Mouse (Mus musculus): Measurements from ENCODE around the gene Lmod1. TPM values are rescaled to one million over a fixed set of nuclear protein-coding genes. Genes with fewer than 3 reads are reported as not detected.

The Lmod1 gene
- polyA plus RNA-seq (2014; fragmentation: Illumina TruSeq; extraction: RNeasy Lipid Tissue Mini Kit (QIAGEN cat#74804); ENCODE audit: low read depth, low replicate concordance), result 0.46 TPM

DNA sequence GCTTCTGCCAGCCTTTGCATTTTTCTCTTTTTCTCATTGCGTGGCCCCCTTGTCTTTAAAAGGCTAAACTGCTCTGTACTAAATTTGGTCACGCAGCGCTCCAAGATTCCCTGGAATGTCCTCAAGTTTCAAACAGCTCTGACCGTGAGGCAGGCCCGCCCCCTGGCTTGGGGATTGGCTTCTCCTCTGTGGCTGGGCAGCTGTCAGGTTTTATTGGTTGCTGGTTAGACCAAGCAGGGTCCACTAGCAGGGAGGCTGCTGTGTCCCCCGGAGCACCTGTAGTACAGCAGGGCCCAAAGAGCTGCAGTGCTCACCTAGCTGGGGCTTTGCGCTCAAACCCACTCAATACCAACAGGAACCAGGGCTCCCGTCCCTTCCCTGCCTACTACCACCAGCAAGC, at the start of gene Lmod1:
Lmod1 (plus strand) TSS at position 237 of the 400 bp plus-strand sequence.

DNA sequence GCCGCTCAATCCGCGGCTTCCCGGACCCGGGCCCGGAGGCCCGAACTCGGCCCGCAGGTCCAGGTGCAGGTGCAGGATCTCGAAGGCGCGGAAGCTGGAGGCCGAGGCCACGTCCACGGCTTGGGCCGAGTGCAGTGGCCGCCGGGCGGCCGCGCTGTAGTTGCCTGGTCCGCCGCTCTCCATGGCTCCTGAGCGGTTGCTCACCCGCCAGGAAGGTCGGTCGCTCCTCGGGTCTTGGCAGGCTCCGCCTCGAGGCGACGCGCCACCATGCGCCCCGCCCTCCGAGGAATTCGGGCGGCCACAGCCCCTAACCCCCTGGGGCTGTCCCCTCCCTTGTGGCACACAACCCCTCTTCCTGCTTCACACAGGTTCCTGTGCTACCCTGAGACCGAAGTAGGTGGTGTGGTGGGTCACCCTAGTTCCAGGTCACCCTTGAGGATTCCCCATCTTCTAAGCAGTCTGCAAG, 40.7 kb upstream of the Lmod1 start, which contains the start of gene Rnpep:
Rnpep (minus strand) TSS at position 259 of the 466 bp plus-strand sequence.

DNA sequence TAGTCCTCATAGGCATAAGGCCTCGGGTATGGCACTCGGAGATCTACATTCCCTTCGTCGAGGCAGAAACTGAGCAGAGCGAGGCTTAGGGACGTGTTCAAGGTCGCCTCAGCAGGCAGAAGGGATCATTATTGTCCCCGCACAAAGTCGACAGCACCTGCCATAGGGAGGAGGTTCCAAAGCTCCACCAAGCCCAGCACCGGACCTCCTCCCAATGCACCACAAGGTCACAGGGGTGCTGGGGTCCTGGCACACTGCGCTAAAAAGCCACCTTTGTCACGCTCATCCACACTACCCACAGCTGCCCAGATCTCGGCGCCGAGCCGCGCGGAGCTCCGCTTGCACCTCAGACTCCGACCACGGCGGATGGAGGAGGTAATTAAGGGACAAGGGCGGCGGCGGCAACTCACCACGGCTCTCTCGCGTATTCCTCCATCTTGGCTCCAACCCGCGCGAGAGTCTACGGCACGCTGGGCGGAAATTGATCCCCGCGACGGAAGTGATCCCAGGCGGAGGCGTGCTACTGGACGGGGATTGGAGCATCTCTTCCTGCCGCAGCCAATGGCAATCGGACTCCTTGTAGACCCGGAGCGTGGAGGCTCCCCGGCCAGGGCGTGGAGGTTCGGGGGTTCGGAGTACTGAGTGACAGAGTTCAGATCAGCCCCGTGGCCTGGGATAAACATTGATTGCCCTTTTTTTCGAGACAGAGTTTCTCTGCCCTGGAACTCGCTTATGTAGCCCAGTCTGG, 11.1 kb upstream of the Lmod1 start, which contains the start of gene Timm17a:
Timm17a (minus strand) TSS at position 495 of the 748 bp plus-strand sequence.

DNA sequence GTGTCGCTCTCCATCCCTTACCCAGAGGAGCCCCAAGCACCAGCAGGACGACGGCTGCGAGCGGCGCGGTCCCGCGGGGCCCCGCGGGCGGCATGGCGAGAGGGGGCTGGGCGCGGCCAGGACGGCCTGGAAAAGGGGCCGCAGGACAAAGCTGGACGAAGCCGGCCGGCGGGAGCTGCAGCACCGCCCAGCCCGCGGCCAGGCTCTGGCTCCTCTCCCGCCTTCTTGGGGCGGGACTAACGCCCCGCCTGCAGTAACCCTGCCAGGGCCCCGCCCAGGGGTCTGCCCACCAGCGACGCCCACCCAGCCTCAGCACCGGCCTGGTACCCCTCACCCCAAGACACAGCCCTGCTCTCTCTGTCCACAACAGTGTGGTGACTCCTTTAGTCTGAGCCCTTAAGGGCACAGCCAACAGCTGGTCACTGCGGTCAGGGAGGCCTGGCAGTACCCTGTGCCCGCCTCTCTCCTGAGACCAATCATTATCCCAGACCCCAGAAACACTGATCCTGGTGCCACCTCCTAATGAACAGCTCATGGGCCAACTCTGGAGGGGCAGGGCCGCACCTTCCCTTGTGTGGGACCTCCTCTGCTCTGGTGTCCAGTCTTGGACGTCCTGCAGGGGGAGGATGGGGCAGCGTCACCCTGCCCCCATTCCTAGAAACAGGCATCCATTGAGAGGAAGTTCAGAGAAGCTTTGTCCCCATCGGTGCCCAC, 50.4 kb downstream of the Lmod1 start, which contains the start of gene Shisa4:
Shisa4 (minus strand) TSS at position 370 of the 714 bp plus-strand sequence.

Other genes with a start within 250 kb of the Lmod1 start
- 2.6 TPM for gene Lgr6, start 219.5 kb upstream of the Lmod1 start, polyA plus RNA-seq (2014; fragmentation: Illumina TruSeq; extraction: RNeasy Lipid Tissue Mini Kit (QIAGEN cat#74804); ENCODE audit: low read depth, low replicate concordance)
- 0.90 TPM for gene Ptpn7, start 192.1 kb upstream of the Lmod1 start, polyA plus RNA-seq (2014; fragmentation: Illumina TruSeq; extraction: RNeasy Lipid Tissue Mini Kit (QIAGEN cat#74804); ENCODE audit: low read depth, low replicate concordance)
- gene Arl8a, start 178.0 kb upstream of the Lmod1 start, polyA plus RNA-seq (2014; fragmentation: Illumina TruSeq; extraction: RNeasy Lipid Tissue Mini Kit (QIAGEN cat#74804); ENCODE audit: low read depth, low replicate concordance), result 6.6 TPM
- gene Gpr37l1, start 157.1 kb upstream of the Lmod1 start, polyA plus RNA-seq (2014; fragmentation: Illumina TruSeq; extraction: RNeasy Lipid Tissue Mini Kit (QIAGEN cat#74804); ENCODE audit: low read depth, low replicate concordance), result not detected
- not detected for gene Elf3, start 66.2 kb upstream of the Lmod1 start, polyA plus RNA-seq (2014; fragmentation: Illumina TruSeq; extraction: RNeasy Lipid Tissue Mini Kit (QIAGEN cat#74804); ENCODE audit: low read depth, low replicate concordance)
- 13.6 TPM for gene Rnpep, start 40.7 kb upstream of the Lmod1 start, polyA plus RNA-seq (2014; fragmentation: Illumina TruSeq; extraction: RNeasy Lipid Tissue Mini Kit (QIAGEN cat#74804); ENCODE audit: low read depth, low replicate concordance)
- 44.9 TPM for gene Timm17a, start 11.0 kb upstream of the Lmod1 start, polyA plus RNA-seq (2014; fragmentation: Illumina TruSeq; extraction: RNeasy Lipid Tissue Mini Kit (QIAGEN cat#74804); ENCODE audit: low read depth, low replicate concordance)
- not detected for gene Shisa4, start 50.4 kb downstream of the Lmod1 start, polyA plus RNA-seq (2014; fragmentation: Illumina TruSeq; extraction: RNeasy Lipid Tissue Mini Kit (QIAGEN cat#74804); ENCODE audit: low read depth, low replicate concordance)
- gene Ipo9, start 105.7 kb downstream of the Lmod1 start, polyA plus RNA-seq (2014; fragmentation: Illumina TruSeq; extraction: RNeasy Lipid Tissue Mini Kit (QIAGEN cat#74804); ENCODE audit: low read depth, low replicate concordance), result 18.3 TPM